19 mouse cellular contexts compared by ENCODE assay signal in genomic region chr4:111517063-111517792, GRCm38 (mm10).
DNase-seq lines count a peak whose midpoint lies in the region; ATAC-seq and TF ChIP-seq lines count a peak whose summit lies in the region.
"Had no signal": no experiment of that assay in that cellular context is flagged by ENCODE, and none has a peak within 500 bp of the region (broad histone marks: within the 10 kb centered on the region; RNA-seq: fewer than 3 reads in every experiment).

No protein-coding gene starts in this region.

- H3K9ac ChIP-seq in intestine, embryonic 14.5 days (ENCODE audit: low read length) = no peak overlapping the region
- H3K9ac ChIP-seq in intestine, embryonic 15.5 days = no peak overlapping the region
- H3K9ac ChIP-seq in forebrain, embryonic 16.5 days (replicated peaks; ENCODE audit: low read depth, low read length) = no peak overlapping the region
- 0 out of 2 replicates have a peak overlapping the region, but pooled peaks have one; percentile 20 for H3K9ac ChIP-seq in hindbrain, embryonic 13.5 days
- H3K9ac ChIP-seq in midbrain, embryonic 14.5 days (replicated peaks; ENCODE audit: low read length) = no peak overlapping the region
- no peak overlapping the region for H3K9ac ChIP-seq in liver, postnatal 0 days (replicated peaks)
- H3K9ac ChIP-seq: limb, embryonic 12.5 days; liver, embryonic 13.5 days; lung, embryonic 15.5 days had no signal

- TF ChIP-seq EP300 in liver, postnatal 0 days (IDR thresholded peaks at IDR 0.05; ENCODE audit: low read depth) = no peak

- no peaks in the 10 kb centered on the region for H3K27me3 ChIP-seq in intestine, embryonic 14.5 days (replicated peaks; ENCODE audit: control insufficient read depth, insufficient read depth, low read length)
- H3K27me3 ChIP-seq in intestine, embryonic 15.5 days (replicated peaks) = no peaks in the 10 kb centered on the region
- no peaks in the 10 kb centered on the region for H3K27me3 ChIP-seq in forebrain, embryonic 16.5 days (replicated peaks; ENCODE audit: control insufficient read depth, insufficient read depth, low read length)
- no peaks in the 10 kb centered on the region for H3K27me3 ChIP-seq in hindbrain, embryonic 13.5 days
- H3K27me3 ChIP-seq in midbrain, embryonic 14.5 days (ENCODE audit: control insufficient read depth, insufficient read depth, low read length) = no peaks in the 10 kb centered on the region
- H3K27me3 ChIP-seq in liver, postnatal 0 days (ENCODE audit: insufficient read depth, low read length) = no peaks in the 10 kb centered on the region
- H3K27me3 ChIP-seq: limb, embryonic 12.5 days; liver, embryonic 13.5 days; lung, embryonic 15.5 days had no signal

- no peak overlapping the region for H3K4me2 ChIP-seq in intestine, embryonic 14.5 days (ENCODE audit: low read length)
- no peak overlapping the region for H3K4me2 ChIP-seq in intestine, embryonic 15.5 days (replicated peaks)
- H3K4me2 ChIP-seq in forebrain, embryonic 16.5 days (ENCODE audit: low read length) = no peak overlapping the region
- no peak overlapping the region for H3K4me2 ChIP-seq in hindbrain, embryonic 13.5 days
- no peak overlapping the region for H3K4me2 ChIP-seq in midbrain, embryonic 14.5 days (ENCODE audit: low read length)
- no peak overlapping the region for H3K4me2 ChIP-seq in liver, postnatal 0 days (ENCODE audit: low read depth, low read length)
- H3K4me2 ChIP-seq: limb, embryonic 12.5 days; liver, embryonic 13.5 days; lung, embryonic 15.5 days had no signal

- peak; percentile 39 for DNase-seq in intestine, embryonic 14.5 days (ENCODE audit: low spot score)
- DNase-seq in midbrain, embryonic 14.5 days = peak; percentile 49
- DNase-seq in liver, postnatal 0 days = no peak
- DNase-seq in right cerebral cortex, postnatal 4 days = no peak
- DNase-seq: adrenal gland, adult 2 months; cerebellum, adult 9-11 months; gastrocnemius, postnatal 14 days; kidney, adult 8-10 months; kidney, postnatal 36 days; liver, embryonic 13.5 days; lung, postnatal 4 days; spleen, adult 18-20 months; thymus, postnatal 4 days had no signal

- H3K9me3 ChIP-seq in intestine, embryonic 14.5 days (ENCODE audit: control insufficient read depth, low read length) = no peaks in the 10 kb centered on the region
- no peaks in the 10 kb centered on the region for H3K9me3 ChIP-seq in intestine, embryonic 15.5 days
- H3K9me3 ChIP-seq in forebrain, embryonic 16.5 days (ENCODE audit: control insufficient read depth, low read length) = no peaks in the 10 kb centered on the region
- H3K9me3 ChIP-seq in hindbrain, embryonic 13.5 days = no peaks in the 10 kb centered on the region
- no peaks in the 10 kb centered on the region for H3K9me3 ChIP-seq in midbrain, embryonic 14.5 days (ENCODE audit: control insufficient read depth, low read length)
- no peaks in the 10 kb centered on the region for H3K9me3 ChIP-seq in liver, postnatal 0 days (ENCODE audit: low read length)
- H3K9me3 ChIP-seq: limb, embryonic 12.5 days; liver, embryonic 13.5 days; lung, embryonic 15.5 days had no signal

- peaks cover 4% of the 10 kb centered on the region; the same call in 1 of the 2 replicates for H3K4me1 ChIP-seq in intestine, embryonic 14.5 days (replicated peaks; ENCODE audit: control insufficient read depth, insufficient read depth, low read length)
- H3K4me1 ChIP-seq in intestine, embryonic 15.5 days (replicated peaks) = no peaks in the 10 kb centered on the region
- H3K4me1 ChIP-seq in forebrain, embryonic 16.5 days (replicated peaks; ENCODE audit: control insufficient read depth, insufficient read depth, low read length) = no peaks in the 10 kb centered on the region
- peaks cover 26% of the 10 kb centered on the region for H3K4me1 ChIP-seq in hindbrain, embryonic 13.5 days (replicated peaks)
- H3K4me1 ChIP-seq in midbrain, embryonic 14.5 days (ENCODE audit: control insufficient read depth, insufficient read depth, low read length) = 0 out of 2 replicates have a peak, but pooled peaks cover 5% of the 10 kb centered on the region
- no peaks in the 10 kb centered on the region for H3K4me1 ChIP-seq in liver, postnatal 0 days (ENCODE audit: insufficient read depth)
- H3K4me1 ChIP-seq: lung, embryonic 15.5 days had no signal

- no peaks in the 10 kb centered on the region for H3K36me3 ChIP-seq in intestine, embryonic 14.5 days (ENCODE audit: control insufficient read depth, insufficient read depth, low read length)
- no peaks in the 10 kb centered on the region for H3K36me3 ChIP-seq in intestine, embryonic 15.5 days
- H3K36me3 ChIP-seq in forebrain, embryonic 16.5 days (ENCODE audit: control insufficient read depth, insufficient read depth) = no peaks in the 10 kb centered on the region
- no peaks in the 10 kb centered on the region for H3K36me3 ChIP-seq in hindbrain, embryonic 13.5 days
- H3K36me3 ChIP-seq in midbrain, embryonic 14.5 days (ENCODE audit: control insufficient read depth, insufficient read depth, low read length) = no peaks in the 10 kb centered on the region
- H3K36me3 ChIP-seq in liver, postnatal 0 days (replicated peaks; ENCODE audit: insufficient read depth, low read length) = no peaks in the 10 kb centered on the region
- H3K36me3 ChIP-seq: limb, embryonic 12.5 days; liver, embryonic 13.5 days; lung, embryonic 15.5 days had no signal

- 54% methylated on average over 4 of the region's 4 CpGs for WGBS in intestine, embryonic 14.5 days
- WGBS in intestine, embryonic 15.5 days = 46% methylated on average over 4 of the region's 4 CpGs
- WGBS in forebrain, embryonic 16.5 days = 29% methylated on average over 4 of the region's 4 CpGs
- 13% methylated on average over 4 of the region's 4 CpGs for WGBS in hindbrain, embryonic 13.5 days
- WGBS in midbrain, embryonic 14.5 days = 31% methylated on average over 4 of the region's 4 CpGs
- 46% methylated on average over 4 of the region's 4 CpGs for WGBS in liver, postnatal 0 days (ENCODE audit: insufficient replicate concordance)

- no peak overlapping the region for H3K27ac ChIP-seq in intestine, embryonic 14.5 days (ENCODE audit: low read depth)
- no peak overlapping the region for H3K27ac ChIP-seq in intestine, embryonic 15.5 days
- H3K27ac ChIP-seq in forebrain, embryonic 16.5 days (ENCODE audit: low read length) = no peak overlapping the region
- H3K27ac ChIP-seq in hindbrain, embryonic 13.5 days = peak overlapping the region; percentile 75
- no peak overlapping the region for H3K27ac ChIP-seq in midbrain, embryonic 14.5 days (replicated peaks; ENCODE audit: low read depth, low read length)
- no peak overlapping the region for H3K27ac ChIP-seq in liver, postnatal 0 days (ENCODE audit: low read depth)
- H3K27ac ChIP-seq: left cerebral cortex, adult 2 months; limb, embryonic 12.5 days; liver, embryonic 13.5 days; lung, embryonic 15.5 days had no signal

- H3K4me3 ChIP-seq in intestine, embryonic 14.5 days (ENCODE audit: low read depth, low read length) = no peak overlapping the region
- H3K4me3 ChIP-seq in intestine, embryonic 15.5 days (replicated peaks) = no peak overlapping the region
- H3K4me3 ChIP-seq in forebrain, embryonic 16.5 days (replicated peaks; ENCODE audit: low read length) = no peak overlapping the region
- H3K4me3 ChIP-seq in hindbrain, embryonic 13.5 days = no peak overlapping the region
- H3K4me3 ChIP-seq in midbrain, embryonic 14.5 days (replicated peaks; ENCODE audit: low read depth, low read length) = no peak overlapping the region
- no peak overlapping the region for H3K4me3 ChIP-seq in liver, postnatal 0 days (ENCODE audit: low read depth, low read length)
- H3K4me3 ChIP-seq: left cerebral cortex, adult 2 months; limb, embryonic 12.5 days; liver, embryonic 13.5 days; lung, embryonic 15.5 days had no signal

- TF ChIP-seq CTCF in liver, postnatal 0 days (IDR thresholded peaks at IDR 0.05; ENCODE audit: low read depth) = no peak

- no peak for ATAC-seq in intestine, embryonic 14.5 days (replicated peaks; ENCODE audit: low FRiP score, low TSS enrichment, low read depth)
- ATAC-seq in intestine, embryonic 15.5 days = no peak
- peak; percentile 45 for ATAC-seq in forebrain, embryonic 16.5 days
- peak; percentile 75 for ATAC-seq in hindbrain, embryonic 13.5 days (ENCODE audit: low FRiP score)
- peak; percentile 59; the same call in 1 of the 2 replicates for ATAC-seq in midbrain, embryonic 14.5 days (ENCODE audit: low FRiP score, low TSS enrichment)
- ATAC-seq in liver, postnatal 0 days = no peak

Comparison
In these comparisons a context has a peak if more than half of its experiments do, and no peak if none do; other contexts are left out.
1. ATAC-seq: peak in forebrain, embryonic 16.5 days (single experiment), hindbrain, embryonic 13.5 days (single experiment) and midbrain, embryonic 14.5 days (single experiment); none in intestine, embryonic 14.5 days (single experiment), intestine, embryonic 15.5 days (single experiment) and liver, postnatal 0 days (single experiment).
2. DNase-seq: peak in intestine, embryonic 14.5 days (single experiment) and midbrain, embryonic 14.5 days (single experiment); none in liver, postnatal 0 days (single experiment) and right cerebral cortex, postnatal 4 days (single experiment).